Mouse (Mus musculus) 3134 (cell line): ENCODE data around the gene Rpl35a.
"Not testable (repeated sequence)": the region's sequence is repeated elsewhere in the genome, so short reads cannot be mapped to it uniquely, and the experiment has no call there.

Experiments
- DNase-seq: peaks from one replicate; pipeline ENCODE4 v3.0.0-alpha.2; 2011; ENCODE audit warnings: low spot score; ENCODE audit not compliant: insufficient read length; ENCODE audit errors: extremely low read depth

Gene Rpl35a

GRCm38 (mm10) chr16:33054927-33055326 lies 1.3 kb upstream of the Rpl35a start:
- not testable (repeated sequence) for DNase-seq

DNA sequence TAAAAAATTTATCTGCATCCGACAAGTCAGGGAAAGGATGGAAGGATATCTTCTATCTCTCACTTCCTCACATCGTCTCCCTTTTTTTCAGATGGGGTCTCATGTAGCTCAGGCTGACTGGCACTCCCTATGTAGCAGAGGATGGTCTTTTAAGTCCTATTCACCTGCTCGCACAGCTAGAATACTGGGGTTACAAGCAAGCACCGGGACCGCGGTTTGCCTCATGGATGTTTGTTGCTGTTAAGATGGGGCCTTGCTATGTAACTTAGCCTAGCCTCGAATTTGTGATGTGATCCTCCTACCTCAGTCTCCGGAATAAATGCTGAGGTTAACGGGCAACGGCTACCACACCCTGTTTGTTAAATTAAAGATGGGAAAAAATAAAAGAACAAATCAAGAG lies 598 bp upstream of the Rpl35a start:
- DNase-seq: no peak

DNA sequence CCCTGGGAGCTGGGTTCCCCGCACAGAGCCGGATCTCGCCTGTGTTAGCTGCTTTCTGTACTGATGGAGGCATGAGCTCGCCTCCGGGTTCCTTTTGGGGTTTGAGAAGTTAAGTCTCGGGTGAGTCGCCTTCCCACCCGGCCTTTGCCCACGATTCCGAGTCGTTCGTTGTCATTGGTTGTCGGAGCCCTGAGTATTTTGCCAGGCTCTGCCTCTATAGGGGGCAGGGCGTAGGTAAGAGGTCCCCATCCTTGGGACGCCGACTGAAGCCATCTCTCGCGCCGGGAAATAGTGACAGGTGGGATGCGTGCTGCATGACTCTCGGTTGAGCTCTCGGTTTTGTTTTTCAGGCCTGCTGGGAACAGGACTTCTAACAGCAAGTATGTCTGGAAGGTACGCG lies 533 bp downstream of the Rpl35a start:
- no peak for DNase-seq

DNA sequence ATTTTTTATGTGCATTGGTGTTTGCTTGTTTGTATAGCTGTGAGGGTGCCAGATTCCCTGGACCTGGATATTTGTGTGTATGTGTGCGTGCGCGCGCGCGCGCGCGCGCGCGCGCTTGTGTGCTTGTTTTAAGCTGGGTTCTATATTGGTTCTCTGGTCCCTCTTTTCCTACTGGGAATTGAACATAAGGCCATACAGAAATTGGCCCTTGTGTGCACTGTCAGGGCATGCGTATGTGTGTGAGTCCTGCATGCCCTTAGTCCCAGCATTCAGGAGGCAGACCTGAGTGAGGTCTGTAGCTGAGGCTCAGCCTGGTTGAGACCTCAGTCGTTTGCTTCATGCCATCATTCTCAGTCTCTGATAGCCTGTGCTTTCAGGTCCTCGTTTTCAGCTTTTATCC lies 1.8 kb downstream of the Rpl35a start:
- peak; percentile 47 for DNase-seq

DNA sequence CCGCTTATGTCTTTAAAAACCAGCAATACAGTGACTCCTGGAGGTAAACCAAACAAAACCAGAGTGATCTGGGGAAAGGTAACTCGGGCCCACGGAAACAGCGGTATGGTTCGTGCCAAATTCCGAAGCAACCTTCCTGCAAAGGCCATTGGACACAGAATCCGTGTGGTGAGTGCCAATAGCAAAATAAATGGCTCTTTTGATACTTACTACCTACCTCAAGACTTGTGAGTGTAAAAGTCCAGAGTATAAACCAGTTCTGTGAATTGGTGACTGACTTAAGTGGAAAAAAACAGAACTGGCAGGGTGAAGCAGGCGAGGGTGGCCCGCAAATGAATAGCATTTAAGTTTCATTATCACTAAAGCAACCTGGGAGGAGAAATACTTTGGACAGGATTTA lies 2.4 kb downstream of the Rpl35a start:
- DNase-seq: not testable (repeated sequence)

GRCm38 (mm10) chr16:33059471-33059870 lies 3.2 kb downstream of the Rpl35a start:
- no peak for DNase-seq

- no peak for DNase-seq
These were observed 4.7 kb downstream of the Rpl35a start for GRCm38 (mm10) chr16:33060926-33061325.

DNA sequence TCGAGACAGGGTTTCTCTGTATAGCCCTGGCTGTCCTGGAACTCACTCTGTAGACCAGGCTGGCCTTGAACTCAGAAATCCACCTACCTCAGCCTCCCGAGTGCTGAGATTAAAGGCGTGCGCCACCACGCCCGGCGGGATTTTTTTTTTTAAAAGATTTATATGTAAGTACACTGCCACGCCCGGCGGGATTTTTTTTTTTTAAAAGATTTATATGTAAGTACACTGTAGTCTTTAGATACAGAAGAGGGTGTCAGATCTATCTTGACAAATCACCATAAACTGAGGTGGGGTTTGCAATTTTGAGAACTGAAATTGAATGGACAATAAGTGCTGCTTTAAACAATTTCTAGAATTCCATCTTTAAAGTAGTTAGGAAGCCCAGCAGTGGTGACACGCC lies 5.1 kb downstream of the Rpl35a start:
- DNase-seq: peak; percentile 54

- DNase-seq: peak; percentile 99
These were observed 5.9 kb downstream of the Rpl35a start, which contains the start of gene Lmln for GRCm38 (mm10) chr16:33062024-33062681. Lmln (plus strand) TSS chr16:33062521.

DNA sequence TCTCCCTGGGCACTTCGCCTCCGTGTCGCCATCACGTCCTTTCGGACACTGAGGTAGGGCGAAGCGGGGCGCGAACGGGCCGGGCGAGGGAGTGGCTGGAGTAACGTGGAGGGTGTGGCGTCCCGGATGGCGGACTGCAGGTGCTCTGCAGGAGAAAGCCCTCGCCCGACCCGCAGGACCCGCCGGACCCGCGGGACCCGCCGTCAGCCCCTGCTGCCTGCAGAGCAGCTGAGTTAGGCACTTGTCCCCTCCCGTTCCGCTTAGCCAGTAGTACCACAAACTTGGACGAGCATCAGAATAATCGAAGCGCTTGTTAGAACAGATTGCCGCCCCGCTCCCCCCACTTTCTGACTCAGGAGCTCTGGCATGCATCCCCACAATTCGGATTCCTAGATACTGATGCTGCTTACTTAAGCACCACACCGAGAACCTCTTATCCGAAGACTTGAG lies 6.5 kb downstream of the Rpl35a start:
- DNase-seq: peak; percentile 95

DNA sequence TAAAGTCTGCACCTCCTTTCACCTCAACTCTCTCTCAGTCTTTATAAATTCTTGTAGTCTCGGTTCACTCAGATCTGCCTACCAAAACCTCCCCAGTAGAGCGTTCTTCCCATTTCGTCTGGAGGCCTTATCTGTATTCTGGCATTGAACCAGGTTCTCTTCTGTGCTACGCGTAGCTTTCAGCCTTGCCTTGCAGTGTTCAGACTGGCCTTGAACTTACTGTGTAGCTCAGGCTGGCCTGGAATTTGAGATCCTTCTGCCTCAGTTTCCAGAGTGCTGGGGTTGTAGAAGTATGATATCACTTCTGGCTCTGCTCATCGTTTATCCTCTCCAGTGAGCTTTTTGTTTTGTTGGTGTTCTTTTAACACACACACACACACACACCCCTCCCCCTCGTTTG lies 7.0 kb downstream of the Rpl35a start:
- no peak for DNase-seq

DNA sequence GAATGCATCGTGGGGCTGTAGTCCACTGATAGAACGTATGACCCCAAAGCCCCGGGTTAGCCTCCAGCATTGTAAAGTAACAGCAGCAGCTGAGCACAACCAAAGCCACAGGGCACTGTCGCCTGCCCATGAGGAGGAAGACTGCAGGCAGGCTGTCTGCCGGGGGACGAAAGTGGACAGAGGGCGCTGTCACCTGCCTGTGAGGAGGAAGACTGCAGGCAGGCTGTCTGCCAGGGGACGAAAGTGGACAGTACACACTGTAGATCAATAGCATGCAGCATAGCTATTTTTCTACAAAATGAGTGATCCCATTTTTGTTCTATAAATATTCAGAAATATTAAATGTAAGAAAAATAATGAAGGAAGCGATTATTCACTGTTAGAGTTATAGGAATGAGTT lies 8.4 kb downstream of the Rpl35a start:
- no peak for DNase-seq

DNA sequence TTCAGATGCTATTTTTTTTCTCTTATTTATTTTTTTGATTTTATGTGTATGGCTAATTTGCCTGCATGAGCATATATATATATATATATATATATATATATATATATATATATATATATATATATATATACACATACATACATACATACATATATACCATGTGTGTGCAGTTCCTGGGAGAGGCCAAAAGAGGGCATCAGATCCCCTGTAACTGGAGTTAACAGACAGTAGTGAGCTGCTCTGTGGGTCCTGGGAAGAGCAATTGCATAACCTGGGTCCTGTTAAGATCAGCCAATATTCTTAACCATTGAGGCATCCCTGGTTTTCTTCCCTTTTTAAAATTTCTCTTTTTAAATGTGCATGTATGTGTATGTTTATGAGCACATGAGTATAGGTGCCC lies 14.7 kb downstream of the Rpl35a start:
- no peak for DNase-seq

- no peak for DNase-seq
These were observed 16.8 kb downstream of the Rpl35a start for GRCm38 (mm10) chr16:33072871-33073557.

- no peak for DNase-seq
These were observed 18.7 kb downstream of the Rpl35a start for GRCm38 (mm10) chr16:33074967-33075366.

- no peak for DNase-seq
These were observed 19.8 kb downstream of the Rpl35a start for GRCm38 (mm10) chr16:33076078-33076477.

- DNase-seq: no peak
These were observed 20.9 kb downstream of the Rpl35a start for GRCm38 (mm10) chr16:33077069-33077627.

GRCm38 (mm10) chr16:33080063-33080462 lies 23.8 kb downstream of the Rpl35a start:
- DNase-seq: no peak

GRCm38 (mm10) chr16:33082951-33083350 lies 26.7 kb downstream of the Rpl35a start:
- DNase-seq: no peak

GRCm38 (mm10) chr16:33083996-33084395 lies 27.7 kb downstream of the Rpl35a start:
- no peak for DNase-seq

DNA sequence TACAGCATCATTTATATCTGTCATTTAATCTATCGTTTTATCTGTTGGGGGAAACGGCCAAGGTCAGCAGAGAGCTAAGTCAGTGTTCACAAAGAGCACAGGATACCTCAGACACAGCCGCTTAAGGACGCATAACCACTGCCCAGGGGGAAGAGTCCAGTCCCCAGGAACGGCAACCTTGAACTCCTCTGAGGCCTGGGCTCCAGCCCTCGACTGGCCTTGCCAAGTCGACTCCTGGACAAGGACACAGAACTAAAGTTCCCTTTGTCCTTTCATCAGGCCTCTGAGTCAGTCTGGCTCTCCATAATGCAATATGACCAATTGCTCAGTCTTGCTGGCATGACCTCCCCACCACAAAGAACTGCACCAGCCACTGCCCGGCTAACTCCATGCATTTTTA lies 29.4 kb downstream of the Rpl35a start:
- peak; percentile 70 for DNase-seq
